Mouse (Mus musculus) embryonic facial prominence, embryonic 12.5 days (tissue): Measurements from ENCODE around the gene B4galt7. TPM values are rescaled to one million over a fixed set of nuclear protein-coding genes. Genes with fewer than 3 reads are reported as not detected.
"Not testable (repeated sequence)": the region's sequence is repeated elsewhere in the genome, so short reads cannot be mapped to it uniquely, and the experiment has no call there.

Experiments used
- ATAC-seq: fragments of 200-750 bp; cut with Nextera tagmentation; 2 replicates; pipeline ENCODE4 v1.8.0; 2017; ENCODE audit not compliant: insufficient number of reproducible peaks, insufficient read depth, low FRiP score, low TSS enrichment
- H3K27ac ChIP-seq: fragments of 300-500 bp; sonication (generic); 2 replicates; pipeline ENCODE4 v1.5.1; 2016; ENCODE audit warnings: mild to moderate bottlenecking
- H3K27me3 ChIP-seq: fragments of 300-500 bp; sonication (generic); 2 replicates; pipeline ENCODE4 v1.6.1; 2016; ENCODE audit warnings: mild to moderate bottlenecking, moderate library complexity
- H3K36me3 ChIP-seq: fragments of 300-500 bp; sonication (generic); 2 replicates; pipeline ENCODE4 v1.6.1; 2016; ENCODE audit warnings: mild to moderate bottlenecking
- H3K4me1 ChIP-seq: fragments of 300-500 bp; sonication (generic); 2 replicates; pipeline ENCODE4 v1.6.1; 2016
- H3K4me2 ChIP-seq: fragments of 300-500 bp; sonication (generic); replicated peaks from 2 replicates; pipeline ENCODE4 v1.6.1; 2016; ENCODE audit warnings: mild to moderate bottlenecking, moderate library complexity
- H3K4me3 ChIP-seq: fragments of 300-500 bp; sonication (generic); 2 replicates; pipeline ENCODE4 v1.5.1; 2016; ENCODE audit warnings: mild to moderate bottlenecking
- H3K9ac ChIP-seq: fragments of 300-500 bp; sonication (generic); 2 replicates; pipeline ENCODE4 v1.6.1; 2016; ENCODE audit warnings: mild to moderate bottlenecking, moderate library complexity
- H3K9me3 ChIP-seq: fragments of 300-500 bp; sonication (generic); 2 replicates; pipeline ENCODE4 v1.6.1; 2016; ENCODE audit warnings: mild to moderate bottlenecking, moderate library complexity
- WGBS: fragments of 180-500 bp; shearing (Covaris S2); methylation state at CpG from one replicate; pipeline ENCODE4 v1.1.7; 2016; 5-methylcytosine and 5-hydroxymethylcytosine counted together
- polyA plus RNA-seq: library from polyadenylated mRNA; unstranded; fragments of >200 nt; fragmentation: Nextera tagmentation; extraction: Ambion mirVana; gene quantifications from 2 replicates; pipeline ENCODE4 v1.2.1, GENCODE M21; 2016

Gene B4galt7
- polyA plus RNA-seq, 1 experiment from 2014 or later = 35.3 TPM

- WGBS = 14% methylated on average over 3 of the region's 3 CpGs
- Histone ChIP-seq H3K27me3 (no peaks in the 10 kb centered on the region), H3K27ac (no peak overlapping the region), H3K4me2 (no peak overlapping the region), H3K4me3 (no peak overlapping the region), H3K9ac (no peak overlapping the region), H3K36me3 (peaks cover 44% of the 10 kb centered on the region), H3K4me1 (peaks cover 8% of the 10 kb centered on the region), H3K9me3 (no peaks in the 10 kb centered on the region)
- ATAC-seq = no peak
Measured at GRCm38 (mm10) chr13:55601611-55602010, 1.9 kb downstream of the B4galt7 start.

- peaks cover 8% of the 10 kb centered on the region for H3K4me1 ChIP-seq
- no peak for ATAC-seq
- no peaks in the 10 kb centered on the region for H3K27me3 ChIP-seq
- WGBS = 96% methylated on average over 3 of the region's 3 CpGs
- H3K9ac ChIP-seq = no peak overlapping the region
- no peak overlapping the region for H3K4me3 ChIP-seq
- no peak overlapping the region for H3K27ac ChIP-seq
- peaks cover 55% of the 10 kb centered on the region for H3K36me3 ChIP-seq
- H3K4me2 ChIP-seq = no peak overlapping the region
- no peaks in the 10 kb centered on the region for H3K9me3 ChIP-seq
Measured at GRCm38 (mm10) chr13:55604606-55605005, 4.9 kb downstream of the B4galt7 start.

GRCm38 (mm10) chr13:55606899-55607623, 7.4 kb downstream of the B4galt7 start:
- WGBS = 81% methylated on average over 10 of the region's 10 CpGs
- no peak for ATAC-seq
- Histone ChIP-seq H3K4me2 (no peak overlapping the region), H3K27me3 (no peaks in the 10 kb centered on the region), H3K4me3 (no peak overlapping the region), H3K4me1 (peaks cover 5% of the 10 kb centered on the region), H3K27ac (no peak overlapping the region), H3K36me3 (peaks cover 60% of the 10 kb centered on the region), H3K9me3 (no peaks in the 10 kb centered on the region), H3K9ac (no peak overlapping the region)

- WGBS = 84% methylated on average over 2 of the region's 2 CpGs
Measured at GRCm38 (mm10) chr13:55607624-55608006, 7.9 kb downstream of the B4galt7 start.

GRCm38 (mm10) chr13:55611996-55612395, 12.3 kb downstream of the B4galt7 start:
- Histone ChIP-seq H3K4me3 (no peak overlapping the region), H3K9me3 (no peaks in the 10 kb centered on the region), H3K27ac (no peak overlapping the region; the same call in 1 of the 2 replicates), H3K9ac (no peak overlapping the region), H3K4me2 (no peak overlapping the region), H3K36me3 (peaks cover 37% of the 10 kb centered on the region), H3K27me3 (no peaks in the 10 kb centered on the region), H3K4me1 (peaks cover 7% of the 10 kb centered on the region)
- ATAC-seq = no peak
- 43% methylated on average over 7 of the region's 7 CpGs for WGBS

More at GRCm38 (mm10) chr13:55607624-55608006, 7.9 kb downstream of the B4galt7 start:
- no peak overlapping the region for H3K4me3 ChIP-seq
- H3K9ac ChIP-seq = no peak overlapping the region
- peaks cover 60% of the 10 kb centered on the region for H3K36me3 ChIP-seq
- H3K9me3 ChIP-seq = no peaks in the 10 kb centered on the region
- ATAC-seq = no peak
- peaks cover 7% of the 10 kb centered on the region for H3K4me1 ChIP-seq
- no peak overlapping the region for H3K27ac ChIP-seq
- H3K4me2 ChIP-seq = no peak overlapping the region
- no peaks in the 10 kb centered on the region for H3K27me3 ChIP-seq

GRCm38 (mm10) chr13:55613471-55613870, 13.8 kb downstream of the B4galt7 start:
- Histone ChIP-seq H3K4me1 (peaks cover 7% of the 10 kb centered on the region), H3K36me3 (peaks cover 24% of the 10 kb centered on the region), H3K27me3 (no peaks in the 10 kb centered on the region), H3K9ac (no peak overlapping the region), H3K9me3 (no peaks in the 10 kb centered on the region), H3K4me2 (no peak overlapping the region), H3K27ac (no peak overlapping the region), H3K4me3 (no peak overlapping the region)
- no peak for ATAC-seq
- 52% methylated on average over 5 of the region's 5 CpGs for WGBS

GRCm38 (mm10) chr13:55619328-55619727, 19.6 kb downstream of the B4galt7 start:
- Histone ChIP-seq H3K4me3 (no peak overlapping the region), H3K27me3 (no peaks in the 10 kb centered on the region), H3K4me1 (peaks cover 7% of the 10 kb centered on the region), H3K9ac (no peak overlapping the region), H3K4me2 (no peak overlapping the region), H3K27ac (no peak overlapping the region), H3K9me3 (no peaks in the 10 kb centered on the region), H3K36me3 (0 out of 2 replicates have a peak, but pooled peaks cover 7% of the 10 kb centered on the region)
- no peak for ATAC-seq
- 93% methylated on average over 4 of the region's 4 CpGs for WGBS

- no peaks in the 10 kb centered on the region for H3K9me3 ChIP-seq
- H3K27me3 ChIP-seq = no peaks in the 10 kb centered on the region
- H3K4me3 ChIP-seq = no peak overlapping the region
- 80% methylated on average over 2 of the region's 2 CpGs for WGBS
- H3K27ac ChIP-seq = no peak overlapping the region
- H3K9ac ChIP-seq = no peak overlapping the region
- H3K36me3 ChIP-seq = peaks cover 7% of the 10 kb centered on the region
- no peak for ATAC-seq
- H3K4me1 ChIP-seq = peaks cover 14% of the 10 kb centered on the region
- no peak overlapping the region for H3K4me2 ChIP-seq
Measured at GRCm38 (mm10) chr13:55620275-55620674, 20.6 kb downstream of the B4galt7 start.

- not testable (repeated sequence) for H3K9me3 ChIP-seq, ATAC-seq, H3K27me3 ChIP-seq
- Histone ChIP-seq H3K36me3 (peaks cover 16% of the 10 kb centered on the region), H3K4me1 (peaks cover 14% of the 10 kb centered on the region), H3K9ac (peak overlapping the region; percentile 87), H3K4me3 (peak overlapping the region; percentile 84), H3K4me2 (peak overlapping the region; percentile 84), H3K27ac (peak overlapping the region; percentile 89)
- WGBS = 24% methylated on average over 20 of the region's 20 CpGs
Measured at GRCm38 (mm10) chr13:55622156-55622648, 22.5 kb downstream of the B4galt7 start.

- H3K9ac ChIP-seq = peak within 1 kb of the TSS; percentile 87
- whole genome bisulfite sequencing = under 1% methylated on average over 59 of the region's 59 CpGs
Measured at GRCm38 (mm10) chr13:55622649-55623541, 23.2 kb downstream of the B4galt7 start, which contains the start of gene Caml. TSS of gene Caml (plus strand) at chr13:55623005.

GRCm38 (mm10) chr13:55634639-55635127, 35.0 kb downstream of the B4galt7 start, which contains the start of gene Ddx46:
TSS of gene Ddx46 (plus strand) at chr13:55635027.
- Histone ChIP-seq H3K36me3 (peaks cover 50% of the 10 kb centered on the region), H3K9ac (peak within 1 kb of the TSS; percentile 92), H3K9me3 (no peaks in the 10 kb centered on the region), H3K4me3 (peak within 1 kb of the TSS; percentile 100), H3K27ac (0 out of 2 replicates have a peak within 1 kb of the TSS, but pooled peaks have one; percentile 36), H3K27me3 (no peaks in the 10 kb centered on the region), H3K4me1 (peaks cover 9% of the 10 kb centered on the region), H3K4me2 (peak within 1 kb of the TSS; percentile 78)
- WGBS = 6% methylated on average over 30 of the region's 30 CpGs
- peak; percentile 82 for ATAC-seq

More at GRCm38 (mm10) chr13:55622649-55623541, 23.2 kb downstream of the B4galt7 start, which contains the start of gene Caml:
- peak; percentile 95 for ATAC-seq
- Histone ChIP-seq H3K27me3 (no peaks in the 10 kb centered on the region), H3K9me3 (no peaks in the 10 kb centered on the region), H3K27ac (peak within 1 kb of the TSS; percentile 89), H3K4me3 (peak within 1 kb of the TSS; percentile 84), H3K4me2 (peak within 1 kb of the TSS; percentile 84), H3K4me1 (peaks cover 14% of the 10 kb centered on the region), H3K36me3 (peaks cover 16% of the 10 kb centered on the region)
